Mouse (Mus musculus): Measurements from ENCODE around the gene Ccdc126.

GRCm38 (mm10) chr6:49269923-49270322 is 49.2 kb upstream of the Ccdc126 start:
- TF ChIP-seq POLR2A (IDR thresholded peaks at IDR 0.05; ENCODE audit: borderline replicate concordance, extremely low read depth, insufficient read depth, insufficient read length, poor library complexity, severe bottlenecking): no peak
- no peak for TF ChIP-seq CTCF (IDR thresholded peaks at IDR 0.05; ENCODE audit: borderline replicate concordance, extremely low read depth, insufficient read depth, insufficient read length)
